Mouse (Mus musculus): ENCODE results near the gene Kitl. TPM values are rescaled to one million over a fixed set of nuclear protein-coding genes. Genes with fewer than 3 reads are reported as not detected.

Kitl gene
- total and polyA plus RNA-seq, 3 experiments: 0.11 TPM; not detected in 2

DNA sequence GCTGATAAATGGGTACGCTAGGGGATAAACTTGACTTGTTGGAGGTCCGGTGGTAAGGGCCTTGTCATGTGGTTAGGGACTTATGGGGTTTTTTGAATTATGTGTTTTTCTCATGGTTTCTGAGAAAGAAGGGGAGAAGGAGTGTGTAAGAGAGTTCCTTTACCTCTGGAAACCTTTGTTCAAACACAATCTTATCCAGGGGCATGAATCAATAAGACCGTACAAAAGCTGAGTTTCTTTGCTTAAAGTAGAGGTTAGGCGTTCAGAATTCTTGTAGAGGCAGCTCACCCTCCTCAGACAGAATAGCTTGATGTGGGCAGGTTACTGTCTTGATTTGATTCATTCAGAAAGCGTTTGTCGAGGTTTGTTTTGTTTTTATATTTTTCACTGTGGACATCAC lies 28.7 kb downstream of the Kitl start:
- no peaks in the 10 kb centered on the region for H3K4me1 ChIP-seq (ENCODE audit: insufficient read depth, low read depth, low read length)
- H3K4me3 ChIP-seq (ENCODE audit: low read depth, low read length): no peak overlapping the region
- H3K36me3 ChIP-seq (replicated peaks): no peaks in the 10 kb centered on the region
- TF ChIP-seq GATA1 (IDR thresholded peaks at IDR 0.05; ENCODE audit: borderline replicate concordance, low read length) (no peak), TAL1 (conservative IDR thresholded peaks at IDR 0.05; ENCODE audit: low read depth, low read length) (no peak), CTCF (IDR thresholded peaks at IDR 0.05; ENCODE audit: low read depth, low read length) (no peak), GATA2 (IDR thresholded peaks at IDR 0.05; ENCODE audit: borderline replicate concordance, low read depth, low read length) (no peak), POLR2AphosphoS5 (IDR thresholded peaks at IDR 0.05; ENCODE audit: insufficient replicate concordance, low read depth, low read length) (no peak)
- ATAC-seq (ENCODE audit: extremely low read depth, insufficient number of reproducible peaks, low FRiP score, poor library complexity, severe bottlenecking): no peak
- no peaks in the 10 kb centered on the region for H3K27me3 ChIP-seq (ENCODE audit: insufficient read depth, low read length)
- no peak for DNase-seq (ENCODE audit: low spot score)
- peaks cover 19% of the 10 kb centered on the region for H3K9me3 ChIP-seq (replicated peaks)

DNA sequence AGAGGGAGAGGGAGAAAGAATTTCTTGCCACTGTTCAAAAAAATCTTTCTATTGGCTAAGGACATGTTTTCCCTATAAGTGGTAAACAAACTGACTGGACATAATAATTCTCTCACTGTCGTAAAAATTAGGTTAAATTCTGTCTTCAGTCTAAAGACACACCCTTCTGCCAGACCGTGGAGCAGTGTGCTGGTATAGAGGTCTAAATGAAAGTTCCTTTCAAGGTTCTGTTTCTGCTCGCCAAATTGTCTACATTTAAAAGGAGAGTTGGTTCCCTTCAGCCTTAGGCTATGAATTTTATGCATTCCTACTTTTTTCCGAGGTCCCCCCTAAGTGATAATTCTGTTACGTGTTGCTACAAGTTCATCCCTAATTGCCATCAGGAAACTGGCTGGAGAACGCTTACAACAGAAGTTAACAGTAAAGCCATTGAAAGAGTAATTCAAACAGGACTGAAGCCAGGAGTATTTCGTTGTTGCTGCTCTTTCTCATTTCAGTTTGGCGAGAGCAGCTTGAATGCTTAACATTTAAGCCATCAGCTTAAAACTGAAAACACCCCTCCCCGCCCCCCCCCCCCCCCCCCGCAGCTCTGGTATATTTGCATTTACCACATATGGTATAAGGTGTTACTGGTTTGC lies 35.8 kb downstream of the Kitl start:
- Histone ChIP-seq H3K27me3 (ENCODE audit: insufficient read depth, low read length) (no peaks in the 10 kb centered on the region), H3K36me3 (replicated peaks) (no peaks in the 10 kb centered on the region), H3K9me3 (replicated peaks) (peaks cover 16% of the 10 kb centered on the region), H3K4me3 (ENCODE audit: low read depth, low read length) (no peak overlapping the region), H3K4me1 (ENCODE audit: insufficient read depth, low read depth, low read length) (no peaks in the 10 kb centered on the region)
- ATAC-seq (ENCODE audit: extremely low read depth, insufficient number of reproducible peaks, low FRiP score, poor library complexity, severe bottlenecking) (no peak), DNase-seq (ENCODE audit: low spot score) (no peak)
- no peak for TF ChIP-seq GATA2 (IDR thresholded peaks at IDR 0.05; ENCODE audit: borderline replicate concordance, low read depth, low read length)
- TF ChIP-seq GATA1 (IDR thresholded peaks at IDR 0.05; ENCODE audit: borderline replicate concordance, low read length): no peak
- TF ChIP-seq TAL1 (conservative IDR thresholded peaks at IDR 0.05; ENCODE audit: low read depth, low read length): no peak
- TF ChIP-seq POLR2AphosphoS5 (IDR thresholded peaks at IDR 0.05; ENCODE audit: insufficient replicate concordance, low read depth, low read length): no peak
- TF ChIP-seq CTCF (IDR thresholded peaks at IDR 0.05; ENCODE audit: low read depth, low read length): no peak

DNA sequence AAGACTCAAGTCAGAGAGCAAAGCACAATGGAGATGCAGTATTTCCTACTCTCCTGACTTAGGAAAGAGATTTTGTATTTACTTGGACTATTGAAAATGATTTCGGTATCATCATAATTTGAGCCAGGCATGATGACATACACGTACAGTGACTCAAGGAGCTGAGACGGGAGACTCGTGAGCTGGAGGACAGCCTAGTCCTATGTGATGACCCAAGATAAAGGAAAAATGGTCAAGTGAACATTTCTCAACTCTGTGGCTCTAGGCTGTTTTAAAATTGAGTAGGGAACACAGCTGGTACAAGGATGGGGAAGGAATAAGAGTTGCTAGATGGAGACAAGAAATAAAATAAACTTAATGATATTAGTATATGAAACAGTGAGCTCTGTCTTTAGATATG lies 37.0 kb downstream of the Kitl start:
- TF ChIP-seq GATA2 (IDR thresholded peaks at IDR 0.05; ENCODE audit: borderline replicate concordance, low read depth, low read length) (no peak), POLR2AphosphoS5 (IDR thresholded peaks at IDR 0.05; ENCODE audit: insufficient replicate concordance, low read depth, low read length) (no peak), CTCF (IDR thresholded peaks at IDR 0.05; ENCODE audit: low read depth, low read length) (no peak), GATA1 (IDR thresholded peaks at IDR 0.05; ENCODE audit: borderline replicate concordance, low read length) (no peak), TAL1 (conservative IDR thresholded peaks at IDR 0.05; ENCODE audit: low read depth, low read length) (no peak)
- no peak overlapping the region for H3K4me3 ChIP-seq (ENCODE audit: low read depth, low read length)
- no peaks in the 10 kb centered on the region for H3K36me3 ChIP-seq (replicated peaks)
- no peaks in the 10 kb centered on the region for H3K27me3 ChIP-seq (ENCODE audit: insufficient read depth, low read length)
- no peak for ATAC-seq (ENCODE audit: extremely low read depth, insufficient number of reproducible peaks, low FRiP score, poor library complexity, severe bottlenecking)
- H3K4me1 ChIP-seq (ENCODE audit: insufficient read depth, low read depth, low read length): no peaks in the 10 kb centered on the region
- peaks cover 16% of the 10 kb centered on the region for H3K9me3 ChIP-seq (replicated peaks)
- DNase-seq (ENCODE audit: low spot score): no peak

DNA sequence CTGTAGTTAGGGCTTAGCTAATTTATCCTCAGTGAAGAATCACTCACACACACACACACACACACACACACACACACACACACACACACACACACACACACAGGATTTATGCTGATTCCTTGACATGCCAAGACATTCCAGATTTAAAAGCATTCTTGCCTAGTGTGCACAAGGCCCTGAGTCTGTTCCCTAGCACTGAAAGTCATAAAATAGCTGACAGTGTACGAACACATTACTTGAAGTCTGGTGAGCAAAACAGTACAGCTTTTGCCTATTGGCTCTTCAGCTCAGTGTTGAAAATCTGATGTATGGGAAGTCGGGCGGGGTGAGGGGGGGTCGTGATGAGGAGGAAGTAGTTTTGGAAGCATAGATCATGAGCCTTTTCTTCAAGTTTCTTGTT lies 37.5 kb downstream of the Kitl start:
- peaks cover 16% of the 10 kb centered on the region for H3K9me3 ChIP-seq (replicated peaks)

DNA sequence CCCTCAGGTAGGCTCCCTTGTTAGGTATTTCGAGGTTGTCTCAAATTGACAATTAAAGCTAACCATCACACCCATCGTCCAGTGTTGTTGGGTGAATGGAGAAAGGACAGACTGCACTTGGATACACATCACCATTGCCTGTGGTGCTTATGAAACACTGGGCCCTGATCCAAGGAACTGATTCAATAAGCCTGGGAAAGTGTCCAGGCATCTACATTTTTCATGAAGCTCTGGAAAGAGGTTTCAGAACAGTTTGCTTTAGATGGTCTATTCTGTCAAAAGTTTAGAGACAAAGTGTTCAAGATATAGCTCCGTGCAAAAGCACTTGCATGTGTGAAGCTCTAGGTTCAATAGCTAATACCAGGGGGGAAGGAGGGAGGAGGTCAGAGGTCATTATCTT lies 38.6 kb downstream of the Kitl start:
- no peaks in the 10 kb centered on the region for H3K36me3 ChIP-seq (replicated peaks)
- no peak overlapping the region for H3K4me3 ChIP-seq (ENCODE audit: low read depth, low read length)
- H3K4me1 ChIP-seq (ENCODE audit: insufficient read depth, low read depth, low read length): no peaks in the 10 kb centered on the region
- H3K9me3 ChIP-seq (replicated peaks): peaks cover 13% of the 10 kb centered on the region
- TF ChIP-seq TAL1 (conservative IDR thresholded peaks at IDR 0.05; ENCODE audit: low read depth, low read length): no peak
- no peaks in the 10 kb centered on the region for H3K27me3 ChIP-seq (ENCODE audit: insufficient read depth, low read length)
- ATAC-seq (ENCODE audit: extremely low read depth, insufficient number of reproducible peaks, low FRiP score, poor library complexity, severe bottlenecking) (no peak), DNase-seq (ENCODE audit: low spot score) (no peak)

More for the DNA sequence above, 37.5 kb downstream of the Kitl start:
- ATAC-seq (ENCODE audit: extremely low read depth, insufficient number of reproducible peaks, low FRiP score, poor library complexity, severe bottlenecking) (no peak), DNase-seq (ENCODE audit: low spot score) (no peak)
- H3K36me3 ChIP-seq (replicated peaks): no peaks in the 10 kb centered on the region
- no peaks in the 10 kb centered on the region for H3K4me1 ChIP-seq (ENCODE audit: insufficient read depth, low read depth, low read length)
- TF ChIP-seq CTCF (IDR thresholded peaks at IDR 0.05; ENCODE audit: low read depth, low read length): no peak
- TF ChIP-seq TAL1 (conservative IDR thresholded peaks at IDR 0.05; ENCODE audit: low read depth, low read length): no peak
- no peak for TF ChIP-seq GATA2 (IDR thresholded peaks at IDR 0.05; ENCODE audit: borderline replicate concordance, low read depth, low read length)
- no peak for TF ChIP-seq POLR2AphosphoS5 (IDR thresholded peaks at IDR 0.05; ENCODE audit: insufficient replicate concordance, low read depth, low read length)
- TF ChIP-seq GATA1 (IDR thresholded peaks at IDR 0.05; ENCODE audit: borderline replicate concordance, low read length): no peak
- H3K4me3 ChIP-seq (ENCODE audit: low read depth, low read length): no peak overlapping the region
- H3K27me3 ChIP-seq (ENCODE audit: insufficient read depth, low read length): no peaks in the 10 kb centered on the region

DNA sequence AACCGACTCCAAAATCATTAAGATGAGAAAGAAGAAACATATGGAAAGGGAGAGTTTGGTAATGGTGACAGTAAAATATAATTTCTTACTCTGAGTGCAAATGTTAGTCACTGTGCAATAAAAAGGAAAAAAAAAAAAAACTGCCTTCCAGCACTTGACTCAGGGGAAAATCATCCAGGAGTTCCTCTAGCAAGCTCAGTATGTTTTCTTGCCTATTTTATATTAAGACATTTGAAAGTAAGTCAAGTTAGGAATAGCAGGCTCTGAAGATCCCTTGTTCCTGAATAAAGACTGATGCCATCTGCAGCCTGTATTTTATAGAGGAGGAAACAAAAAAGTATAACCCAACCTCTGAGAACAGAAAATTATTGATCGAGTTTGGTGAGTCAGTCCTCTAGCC lies 39.7 kb downstream of the Kitl start:
- no peaks in the 10 kb centered on the region for H3K36me3 ChIP-seq (replicated peaks)
- ATAC-seq (ENCODE audit: extremely low read depth, insufficient number of reproducible peaks, low FRiP score, poor library complexity, severe bottlenecking) (no peak), DNase-seq (ENCODE audit: low spot score) (no peak)
- no peak overlapping the region for H3K4me3 ChIP-seq (ENCODE audit: low read depth, low read length)
- peaks cover 17% of the 10 kb centered on the region for H3K9me3 ChIP-seq (replicated peaks)
- H3K4me1 ChIP-seq (ENCODE audit: insufficient read depth, low read depth, low read length): no peaks in the 10 kb centered on the region
- no peak for TF ChIP-seq GATA2 (IDR thresholded peaks at IDR 0.05; ENCODE audit: borderline replicate concordance, low read depth, low read length)
- no peak for TF ChIP-seq GATA1 (IDR thresholded peaks at IDR 0.05; ENCODE audit: borderline replicate concordance, low read length)
- TF ChIP-seq TAL1 (conservative IDR thresholded peaks at IDR 0.05; ENCODE audit: low read depth, low read length): no peak
- TF ChIP-seq POLR2AphosphoS5 (IDR thresholded peaks at IDR 0.05; ENCODE audit: insufficient replicate concordance, low read depth, low read length): no peak
- no peak for TF ChIP-seq CTCF (IDR thresholded peaks at IDR 0.05; ENCODE audit: low read depth, low read length)
- H3K27me3 ChIP-seq (ENCODE audit: insufficient read depth, low read length): no peaks in the 10 kb centered on the region
